Comparison of ENCODE assay signal across 20 mouse cellular contexts in genomic region chr5:24933760-24934159, GRCm38 (mm10).
A peak's percentile ranks its signal among the peaks of the same experiment; 100 is the strongest.
DNase-seq lines count a peak whose midpoint lies in the region; ATAC-seq and TF ChIP-seq lines count a peak whose summit lies in the region.
"Had no signal": no experiment of that assay in that cellular context is flagged by ENCODE, and none has a peak within 500 bp of the region (broad histone marks: within the 10 kb centered on the region; RNA-seq: fewer than 3 reads in every experiment).

No protein-coding gene starts in this region.

- TF ChIP-seq CTCF in heart, adult 2 months (IDR thresholded peaks at IDR 0.05) = peak; percentile 42
- peak; percentile 16; the same call in 1 of the 2 replicates for TF ChIP-seq CTCF in liver, adult 2 months (IDR thresholded peaks at IDR 0.05; ENCODE audit: low read depth, low read length)
- peak; percentile 82 for TF ChIP-seq CTCF in E14TG2a.4 (conservative IDR thresholded peaks at IDR 0.05; ENCODE audit: low read length)
- TF ChIP-seq CTCF in brain, embryonic 14.5 days (IDR thresholded peaks at IDR 0.05; ENCODE audit: borderline replicate concordance, extremely low read depth, insufficient read depth, insufficient read length) = peak; percentile 7; the same call in 1 of the 2 replicates

- peaks cover 2% of the 10 kb centered on the region for H3K4me1 ChIP-seq in heart, adult 2 months (ENCODE audit: control insufficient read depth, insufficient read depth, low read length)
- peaks cover 9% of the 10 kb centered on the region for H3K4me1 ChIP-seq in liver, adult 2 months (ENCODE audit: control insufficient read depth, insufficient read depth, low read length)
- H3K4me1 ChIP-seq in liver, embryonic 11.5 days (replicated peaks; ENCODE audit: control insufficient read depth, insufficient read depth, low read length) = peaks cover 11% of the 10 kb centered on the region
- peaks cover 17% of the 10 kb centered on the region for H3K4me1 ChIP-seq in E14TG2a.4 (replicated peaks; ENCODE audit: low read depth, low read length)
- H3K4me1 ChIP-seq: embryonic facial prominence, embryonic 12.5 days; neural tube, embryonic 13.5 days had no signal

- no peaks in the 10 kb centered on the region for H3K36me3 ChIP-seq in heart, adult 2 months (ENCODE audit: control insufficient read depth, insufficient read depth, low read length)
- H3K36me3 ChIP-seq in liver, adult 2 months (ENCODE audit: control insufficient read depth, insufficient read depth, low read length) = no peaks in the 10 kb centered on the region; the same call in 1 of the 2 replicates
- no peaks in the 10 kb centered on the region for H3K36me3 ChIP-seq in liver, embryonic 11.5 days (ENCODE audit: control insufficient read depth, insufficient read depth, low read length)
- H3K36me3 ChIP-seq in E14TG2a.4 (ENCODE audit: insufficient read depth, low read length) = no peaks in the 10 kb centered on the region
- H3K36me3 ChIP-seq: embryonic facial prominence, embryonic 12.5 days; liver, embryonic 13.5 days; neural tube, embryonic 13.5 days had no signal

- H3K27ac ChIP-seq in heart, adult 2 months = no peak overlapping the region
- H3K27ac ChIP-seq in liver, adult 2 months (replicated peaks; ENCODE audit: insufficient read depth, low read depth, low read length) = no peak overlapping the region
- H3K27ac ChIP-seq in liver, embryonic 11.5 days (ENCODE audit: low read depth, low read length) = no peak overlapping the region
- H3K27ac ChIP-seq: embryonic facial prominence, embryonic 12.5 days; heart, embryonic 15.5 days; liver, embryonic 13.5 days; neural tube, embryonic 13.5 days had no signal

- intact Hi-C loops in heart, adult 2 months (cut with DNase I) = no loop called here
- intact Hi-C loops in heart, postnatal 25 days (cut with DNase I) = no loop called here

- H3K9me3 ChIP-seq in liver, embryonic 11.5 days (ENCODE audit: control insufficient read depth, low read length) = no peaks in the 10 kb centered on the region
- no peaks in the 10 kb centered on the region for H3K9me3 ChIP-seq in E14TG2a.4 (ENCODE audit: low read length)
- H3K9me3 ChIP-seq: embryonic facial prominence, embryonic 12.5 days; heart, embryonic 15.5 days; neural tube, embryonic 13.5 days had no signal

- ATAC-seq in liver, embryonic 11.5 days (replicated peaks; ENCODE audit: low FRiP score) = no peak
- ATAC-seq: forebrain, embryonic 16.5 days; intestine, embryonic 16.5 days had no signal

- 97% methylated on average over 1 of the region's 1 CpGs for whole genome bisulfite sequencing in heart, adult 2 months
- WGBS in liver, adult 2 months = 97% methylated on average over 1 of the region's 1 CpGs
- WGBS in liver, embryonic 11.5 days = 96% methylated on average over 1 of the region's 1 CpGs

- no peak overlapping the region for H3K4me2 ChIP-seq in liver, embryonic 11.5 days
- H3K4me2 ChIP-seq: embryonic facial prominence, embryonic 12.5 days; heart, embryonic 15.5 days; liver, embryonic 13.5 days; midbrain, embryonic 11.5 days; neural tube, embryonic 13.5 days had no signal

- H3K4me3 ChIP-seq in heart, adult 2 months = no peak overlapping the region
- no peak overlapping the region for H3K4me3 ChIP-seq in liver, adult 2 months (ENCODE audit: insufficient read depth, low read depth, low read length)
- no peak overlapping the region for H3K4me3 ChIP-seq in liver, embryonic 11.5 days (ENCODE audit: low read depth, low read length)
- no peak overlapping the region for H3K4me3 ChIP-seq in E14TG2a.4 (replicated peaks; ENCODE audit: low read length)
- H3K4me3 ChIP-seq: embryonic facial prominence, embryonic 12.5 days; heart, embryonic 15.5 days; liver, embryonic 13.5 days; neural tube, embryonic 13.5 days had no signal

- H3K9ac ChIP-seq in heart, adult 2 months (ENCODE audit: low read depth, low read length) = no peak overlapping the region
- no peak overlapping the region for H3K9ac ChIP-seq in liver, adult 2 months (ENCODE audit: low read depth, low read length)
- no peak overlapping the region for H3K9ac ChIP-seq in liver, embryonic 11.5 days (ENCODE audit: low read depth, low read length)
- H3K9ac ChIP-seq: embryonic facial prominence, embryonic 12.5 days; heart, embryonic 15.5 days; liver, embryonic 13.5 days; neural tube, embryonic 13.5 days had no signal

- TF ChIP-seq POLR2A in heart, adult 2 months (IDR thresholded peaks at IDR 0.05; ENCODE audit: insufficient read depth, low read depth, low read length) = no peak
- no peak for TF ChIP-seq POLR2A in liver, adult 2 months (IDR thresholded peaks at IDR 0.05; ENCODE audit: extremely low read depth, insufficient read depth, low read length)
- no peak for TF ChIP-seq POLR2A in brain, embryonic 14.5 days (IDR thresholded peaks at IDR 0.05; ENCODE audit: borderline replicate concordance, extremely low read depth, insufficient read depth, insufficient read length, poor library complexity, severe bottlenecking)

- DNase-seq in heart, adult 2 months = no peak
- DNase-seq in heart, postnatal 25 days (ENCODE audit: low spot score) = no peak
- DNase-seq in liver, adult 2 months (ENCODE audit: extremely low read depth, low read depth, low spot score) = no peak
- no peak for DNase-seq in liver, embryonic 11.5 days (ENCODE audit: low spot score)
- no peak for DNase-seq in brain, embryonic 14.5 days (ENCODE audit: low read depth)
- DNase-seq in right cerebral cortex, postnatal 14 days = no peak
- DNase-seq: adrenal gland, postnatal 25 days; cerebellum, adult 8-10 months; heart, adult 11 months; kidney, postnatal 14 days; liver, embryonic 13.5 days; right cerebral cortex, postnatal 4 days; thymus, postnatal 4 days had no signal

- no peak for TF ChIP-seq EP300 in heart, adult 2 months (IDR thresholded peaks at IDR 0.05; ENCODE audit: insufficient read depth, low read depth, low read length)

- no peaks in the 10 kb centered on the region for H3K27me3 ChIP-seq in heart, adult 2 months (ENCODE audit: control insufficient read depth, insufficient read depth, low read length)
- H3K27me3 ChIP-seq in liver, adult 2 months (ENCODE audit: control insufficient read depth, insufficient read depth, low read length) = no peaks in the 10 kb centered on the region
- no peaks in the 10 kb centered on the region; the same call in 1 of the 2 replicates for H3K27me3 ChIP-seq in liver, embryonic 11.5 days (replicated peaks; ENCODE audit: control insufficient read depth, insufficient read depth, low read length)
- H3K27me3 ChIP-seq in E14TG2a.4 (ENCODE audit: insufficient read depth, low read length) = peaks cover 16% of the 10 kb centered on the region
- H3K27me3 ChIP-seq: embryonic facial prominence, embryonic 12.5 days; heart, embryonic 15.5 days; liver, embryonic 13.5 days; neural tube, embryonic 13.5 days had no signal

- no peaks in the 10 kb centered on the region for H3K79me2 ChIP-seq in heart, adult 2 months (replicated peaks; ENCODE audit: control insufficient read depth, insufficient read depth, low read length)
- H3K79me2 ChIP-seq in liver, adult 2 months (ENCODE audit: control insufficient read depth, insufficient read depth, low read length) = no peaks in the 10 kb centered on the region; the same call in 1 of the 2 replicates

Comparison
In these comparisons a context has a peak if more than half of its experiments do, and no peak if none do; other contexts are left out.
1. CTCF ChIP-seq: peak in every context shown above with its lines; median percentile 82 in E14TG2a.4; 42 in heart, adult 2 months; 16 in liver, adult 2 months; 7 in brain, embryonic 14.5 days.